Mouse (Mus musculus) brown adipose tissue, adult 24 weeks (tissue): Measurements from ENCODE around the gene Spout1. TPM values are rescaled to one million over a fixed set of nuclear protein-coding genes. Genes with fewer than 3 reads are reported as not detected.

Experiments used
- H3K27ac ChIP-seq: fragments of 200-500 bp; replicated peaks from 2 replicates; pipeline ENCODE4 v1.5.1; 2012; ENCODE audit warnings: low read depth, mild to moderate bottlenecking, low read length
- H3K4me1 ChIP-seq: fragments of 200-500 bp; 2 replicates; pipeline ENCODE4 v1.6.1; 2012; ENCODE audit warnings: low read length, mixed read lengths; ENCODE audit not compliant: control insufficient read depth, insufficient read depth, insufficient read length
- H3K4me3 ChIP-seq: fragments of 200-500 bp; 2 replicates; pipeline ENCODE4 v1.5.1; 2012; ENCODE audit warnings: low read depth, mild to moderate bottlenecking, low read length, moderate library complexity; ENCODE audit not compliant: insufficient read depth
- polyA plus RNA-seq: library from polyadenylated mRNA; stranded (reverse); fragments of >200 nt; gene quantifications from 2 replicates; pipeline ENCODE4 v1.2.4, GENCODE M21; 2012; ENCODE audit not compliant: missing spikeins, insufficient read depth, insufficient read length

Gene Spout1
- 11.0 and 12.7 TPM in 2 replicates for polyA plus RNA-seq

DNA sequence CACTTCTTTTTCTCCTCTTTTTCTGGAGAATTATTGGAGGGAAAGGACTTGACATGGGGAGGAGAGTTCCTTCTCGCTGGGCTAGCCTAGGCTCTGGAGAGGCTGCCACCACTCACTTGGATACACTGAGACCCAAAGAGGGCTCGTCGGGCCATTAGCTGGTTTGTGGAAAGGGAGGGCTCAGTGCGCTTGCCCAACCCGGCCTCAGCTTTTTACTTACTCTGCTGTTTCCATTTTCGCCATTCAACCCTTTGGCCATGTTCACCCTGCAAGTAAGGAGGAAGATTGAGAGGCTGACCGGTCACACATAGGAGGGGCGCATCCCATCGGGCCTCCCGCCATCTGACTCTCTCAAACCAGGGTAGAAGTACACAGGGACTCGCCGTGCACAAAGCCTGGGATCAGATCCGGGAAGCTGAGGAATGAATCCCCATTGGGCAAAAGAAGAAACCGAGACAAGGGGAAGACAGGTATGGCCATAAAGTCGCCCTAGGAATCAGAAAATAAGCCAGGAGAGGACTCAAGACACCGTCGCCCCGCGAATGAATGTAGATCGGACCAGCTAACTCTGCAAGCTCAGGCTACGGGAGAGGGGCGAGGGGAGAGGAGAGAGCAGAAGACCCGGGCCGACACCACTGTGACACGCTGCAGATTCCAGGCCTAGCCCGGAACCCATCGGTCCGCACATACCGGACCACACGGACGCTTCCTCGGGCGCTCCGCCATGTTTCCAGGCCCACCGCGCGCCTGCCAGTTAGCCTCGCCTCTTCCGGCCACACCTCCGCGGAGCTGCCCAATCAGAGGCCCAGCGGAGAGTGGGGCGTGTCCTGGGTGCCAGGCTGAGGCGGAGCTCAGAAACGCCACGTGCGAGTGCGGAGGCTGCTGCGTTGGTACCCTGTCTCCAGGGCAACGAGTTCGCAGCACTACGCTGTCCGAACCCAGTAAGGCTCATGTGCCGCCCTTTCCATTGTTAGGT, at the start of gene Spout1:
Gene Spout1 (minus strand): TSS at position 760 of the 976 bp plus-strand sequence.
- Histone ChIP-seq H3K4me1 (peaks cover 9% of the 10 kb centered on the region), H3K27ac (no peak within 1 kb of the TSS), H3K4me3 (peak within 1 kb of the TSS; percentile 86)

DNA sequence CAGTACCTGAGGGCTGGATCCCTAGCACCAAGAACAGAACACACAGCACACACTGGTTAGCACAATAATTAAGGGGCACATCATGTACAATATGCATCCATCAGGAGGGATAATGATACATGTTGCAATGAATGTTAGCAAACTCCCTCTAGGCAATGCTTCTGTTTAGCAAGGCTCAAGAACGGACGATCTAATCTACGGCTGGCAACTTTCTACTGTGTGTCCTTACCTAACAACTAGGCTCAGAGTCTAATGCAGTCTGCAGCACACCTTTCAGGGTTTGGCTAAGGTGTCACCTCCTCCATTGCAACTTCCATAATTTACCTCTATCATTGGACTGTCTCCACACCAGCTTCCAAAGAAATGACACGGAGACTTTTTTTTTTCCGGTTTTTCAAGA, 38.0 kb upstream of the Spout1 start:
- no peak overlapping the region for H3K4me3 ChIP-seq
- H3K27ac ChIP-seq: no peak overlapping the region
- no peaks in the 10 kb centered on the region; the same call in 1 of the 2 replicates for H3K4me1 ChIP-seq

DNA sequence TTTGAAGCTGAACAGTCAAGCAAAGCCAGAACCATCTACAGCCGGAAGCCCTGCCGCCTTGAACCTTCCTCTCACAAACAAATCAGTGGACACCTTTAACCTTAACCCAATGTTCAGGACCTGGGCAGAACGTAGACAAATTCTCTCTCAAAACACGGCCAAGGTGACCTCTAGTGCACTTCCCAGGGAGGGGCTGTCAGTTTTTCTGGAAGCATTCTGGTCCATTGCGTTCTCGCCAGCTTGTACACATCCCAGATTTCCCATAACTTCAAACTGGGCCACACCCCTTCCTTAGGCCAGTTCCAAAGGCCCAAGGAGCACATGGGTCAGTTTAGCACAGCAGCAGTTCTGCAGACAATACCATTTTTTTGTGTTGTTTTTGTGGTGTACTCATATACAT, 37.2 kb upstream of the Spout1 start:
- Histone ChIP-seq H3K4me1 (no peaks in the 10 kb centered on the region; the same call in 1 of the 2 replicates), H3K27ac (no peak overlapping the region), H3K4me3 (no peak overlapping the region)

DNA sequence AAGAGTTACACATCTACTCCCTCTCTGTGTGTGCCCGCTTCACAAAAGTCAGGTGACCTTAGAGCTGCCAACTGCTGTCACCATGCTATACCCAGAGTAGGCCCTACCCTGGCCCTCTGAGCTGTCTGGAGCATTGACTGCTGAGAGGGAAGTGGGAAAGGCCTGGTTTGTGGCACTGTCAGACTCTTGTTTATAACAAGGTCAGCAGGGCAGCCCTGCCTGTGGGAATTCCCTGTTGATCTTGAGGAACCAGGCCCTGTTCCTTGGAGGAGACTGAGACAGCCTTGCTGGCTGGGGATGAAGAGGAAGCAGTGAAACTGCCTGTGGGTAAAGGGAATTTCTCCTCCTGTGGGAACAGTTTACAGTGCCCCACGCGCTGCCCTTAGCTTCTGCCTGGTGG, 36.5 kb upstream of the Spout1 start:
- no peak overlapping the region for H3K4me3 ChIP-seq
- 0 out of 2 replicates have a peak overlapping the region, but pooled peaks have one; percentile 4 for H3K27ac ChIP-seq
- H3K4me1 ChIP-seq: no peaks in the 10 kb centered on the region; the same call in 1 of the 2 replicates

DNA sequence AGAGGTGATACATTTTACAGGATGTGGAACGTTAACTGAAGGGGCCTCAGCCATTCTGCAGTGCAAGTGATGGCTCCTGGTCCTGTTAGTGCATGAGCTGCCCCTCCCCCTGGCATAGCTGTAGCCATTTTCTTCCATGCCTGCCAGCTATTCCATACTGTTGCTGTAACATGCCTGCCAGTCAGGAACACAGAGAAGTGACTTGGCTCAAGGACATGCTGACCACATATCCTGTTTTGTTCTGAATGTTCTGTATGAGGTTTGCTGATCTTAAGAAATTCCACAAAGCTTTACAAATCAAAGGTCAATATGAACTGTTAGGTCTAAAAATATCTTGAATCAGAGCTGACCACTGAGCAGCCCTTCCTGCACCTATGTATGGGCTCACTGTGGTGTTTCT, 34.7 kb upstream of the Spout1 start:
- H3K4me3 ChIP-seq: no peak overlapping the region
- H3K4me1 ChIP-seq: no peaks in the 10 kb centered on the region; the same call in 1 of the 2 replicates
- no peak overlapping the region for H3K27ac ChIP-seq

DNA sequence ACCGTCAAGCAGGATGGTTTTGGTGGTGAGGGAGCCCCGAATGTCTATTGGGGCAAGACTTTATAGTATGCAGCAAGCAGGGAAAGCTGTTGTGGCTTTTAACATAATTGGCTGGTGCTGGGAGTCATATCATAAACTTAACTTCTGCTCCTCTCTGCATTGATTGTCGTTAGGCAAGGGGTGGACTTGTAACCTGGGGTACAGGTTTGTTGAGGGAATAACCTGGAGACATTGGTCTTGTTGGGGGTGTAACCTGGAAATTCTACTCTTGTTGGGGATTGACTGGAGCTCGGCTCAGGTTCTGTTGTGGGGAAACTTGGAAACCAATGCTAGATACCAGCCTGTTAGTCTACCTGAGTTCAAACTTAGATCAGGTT, 33.9 kb upstream of the Spout1 start:
- no peak overlapping the region for H3K27ac ChIP-seq
- H3K4me1 ChIP-seq: no peaks in the 10 kb centered on the region; the same call in 1 of the 2 replicates
- no peak overlapping the region for H3K4me3 ChIP-seq

DNA sequence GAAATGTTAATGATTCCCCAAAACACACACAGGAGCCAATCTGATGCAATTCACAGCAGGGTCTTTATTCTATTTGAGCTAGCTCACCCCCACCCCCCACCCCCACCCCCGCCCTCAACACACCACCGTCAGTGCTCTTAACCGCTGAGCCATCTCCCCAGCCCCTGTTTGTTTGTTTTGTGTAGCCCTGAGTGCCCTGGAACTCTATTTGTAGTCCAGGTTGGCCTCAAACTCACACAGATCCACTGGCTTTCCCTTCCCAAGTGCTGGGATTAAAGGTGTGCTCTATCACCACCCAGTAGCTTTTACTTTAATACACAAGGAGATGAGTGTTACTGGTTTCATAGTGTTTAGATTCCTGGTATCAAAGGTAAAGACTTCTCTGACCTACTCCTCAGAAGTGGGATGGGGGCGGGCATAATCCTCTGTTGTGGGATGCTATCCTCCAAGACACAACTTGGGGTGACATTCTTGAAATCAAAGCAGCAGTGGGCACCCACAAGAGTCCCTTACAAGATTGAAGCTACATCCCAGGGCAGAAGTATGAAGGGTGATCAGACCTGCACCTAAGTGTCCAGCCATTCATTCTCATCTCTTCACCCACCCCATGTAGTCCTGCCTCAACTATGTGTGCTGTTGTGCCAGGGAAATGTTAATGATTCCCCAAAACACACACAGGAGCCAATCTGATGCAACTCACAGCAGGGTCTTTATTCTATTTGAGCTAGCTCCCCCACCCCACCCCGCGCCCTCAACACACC, 33.3 kb upstream of the Spout1 start:
- Histone ChIP-seq H3K4me1 (no peaks in the 10 kb centered on the region; the same call in 1 of the 2 replicates), H3K27ac (no peak overlapping the region), H3K4me3 (no peak overlapping the region)

DNA sequence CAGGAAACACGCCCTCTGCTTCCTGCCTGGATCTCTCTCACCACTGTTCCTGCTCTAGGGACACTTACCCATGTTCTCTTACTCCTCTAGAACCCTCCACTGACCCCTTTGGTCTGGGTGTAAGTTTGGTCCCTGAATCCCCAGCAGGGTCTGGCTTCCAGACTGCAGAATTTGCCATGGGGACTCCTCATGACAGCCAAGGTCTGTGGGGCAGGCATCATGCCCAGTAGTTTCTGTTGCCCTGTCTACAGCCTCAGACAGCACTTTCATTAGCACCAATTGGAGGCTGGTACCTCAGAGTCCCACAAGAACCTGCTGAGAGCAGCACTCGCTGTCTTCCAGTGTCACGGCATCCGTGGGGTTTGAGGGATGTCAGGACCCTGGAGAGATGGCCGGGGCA, 29.6 kb upstream of the Spout1 start:
- H3K4me3 ChIP-seq: no peak overlapping the region
- H3K27ac ChIP-seq: no peak overlapping the region
- peaks cover 3% of the 10 kb centered on the region; the same call in 1 of the 2 replicates for H3K4me1 ChIP-seq

DNA sequence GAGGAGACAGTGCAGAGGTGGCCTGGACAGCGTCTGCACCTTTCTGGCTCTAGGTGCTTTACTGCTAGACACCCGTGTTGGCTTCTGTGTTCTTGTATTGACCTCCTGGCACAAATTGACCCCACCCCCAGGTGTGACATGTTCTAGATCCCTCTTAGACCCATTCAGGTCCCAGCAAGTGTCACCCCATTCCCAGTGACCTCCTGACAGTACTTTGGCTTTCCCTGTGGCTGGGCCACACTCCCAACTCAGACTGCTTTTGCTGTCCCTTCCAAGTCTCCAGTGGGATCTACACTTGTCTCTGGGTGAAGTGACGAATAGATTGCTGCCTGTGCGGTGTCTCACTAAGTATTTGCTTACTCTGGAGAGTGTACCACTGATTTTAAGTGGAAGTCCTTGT, 29.1 kb upstream of the Spout1 start:
- Histone ChIP-seq H3K27ac (no peak overlapping the region), H3K4me1 (peaks cover 3% of the 10 kb centered on the region; the same call in 1 of the 2 replicates), H3K4me3 (no peak overlapping the region)

DNA sequence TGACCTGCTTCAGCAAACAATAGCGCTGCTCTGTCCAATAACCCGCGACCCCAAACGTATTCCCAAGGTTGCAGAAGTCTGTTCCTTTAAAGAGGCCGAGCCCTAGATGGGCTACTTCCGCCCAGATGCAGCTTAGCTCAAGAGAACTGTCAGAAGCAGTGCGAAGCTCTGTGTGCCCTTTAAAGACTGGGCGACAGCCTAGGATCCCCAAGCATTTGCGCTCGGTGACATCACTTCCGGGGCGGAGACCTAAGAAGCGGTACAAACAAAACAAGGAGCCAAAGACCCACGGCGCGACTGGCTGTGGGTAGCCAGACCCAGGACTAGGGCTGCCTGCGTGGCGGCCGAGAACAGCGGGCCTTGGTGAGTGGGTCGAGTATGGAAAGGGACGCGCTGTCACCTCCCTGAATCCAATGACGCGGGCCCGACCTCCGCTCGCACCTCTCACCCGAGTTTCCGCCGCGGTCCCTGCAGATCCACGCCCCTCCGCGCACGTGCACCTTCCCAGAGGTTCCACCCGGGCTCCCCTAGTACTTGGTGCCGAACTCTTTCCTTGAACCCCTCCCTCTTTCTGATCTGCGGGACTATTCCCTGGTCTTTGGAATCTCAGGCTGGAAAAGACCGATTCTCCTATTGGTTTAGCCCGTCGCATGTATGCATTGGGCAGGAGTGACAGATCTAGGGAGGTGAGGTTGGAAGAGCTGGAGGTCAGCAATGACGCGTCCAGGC, 27.5 kb upstream of the Spout1 start, which contains the start of gene Kyat1:
Gene Kyat1 (minus strand): TSS at position 219 of the 729 bp plus-strand sequence.
- peaks cover 3% of the 10 kb centered on the region; the same call in 1 of the 2 replicates for H3K4me1 ChIP-seq
- H3K4me3 ChIP-seq: peak within 1 kb of the TSS; percentile 88
- H3K27ac ChIP-seq: peak within 1 kb of the TSS; percentile 74

DNA sequence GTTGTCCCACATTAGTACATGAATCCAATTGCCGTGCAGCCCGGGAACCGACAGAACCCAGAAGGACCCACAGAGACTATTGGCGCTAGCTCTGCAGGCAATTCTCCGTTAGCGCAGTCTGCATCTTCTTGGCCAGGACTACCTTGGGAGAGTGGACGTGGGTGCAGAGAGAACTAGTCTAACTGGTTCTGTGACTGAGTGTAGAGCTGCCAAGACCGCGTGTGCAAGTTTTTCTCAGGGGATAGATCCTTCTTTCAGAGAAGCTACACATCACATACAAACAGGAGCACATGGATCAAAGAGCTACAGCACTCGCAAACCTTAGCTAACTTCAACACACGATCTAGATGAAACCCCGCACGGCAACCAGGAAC, 27.0 kb upstream of the Spout1 start:
- H3K4me1 ChIP-seq: peaks cover 3% of the 10 kb centered on the region; the same call in 1 of the 2 replicates
- peak overlapping the region; percentile 73 for H3K27ac ChIP-seq
- H3K4me3 ChIP-seq: peak overlapping the region; percentile 88

DNA sequence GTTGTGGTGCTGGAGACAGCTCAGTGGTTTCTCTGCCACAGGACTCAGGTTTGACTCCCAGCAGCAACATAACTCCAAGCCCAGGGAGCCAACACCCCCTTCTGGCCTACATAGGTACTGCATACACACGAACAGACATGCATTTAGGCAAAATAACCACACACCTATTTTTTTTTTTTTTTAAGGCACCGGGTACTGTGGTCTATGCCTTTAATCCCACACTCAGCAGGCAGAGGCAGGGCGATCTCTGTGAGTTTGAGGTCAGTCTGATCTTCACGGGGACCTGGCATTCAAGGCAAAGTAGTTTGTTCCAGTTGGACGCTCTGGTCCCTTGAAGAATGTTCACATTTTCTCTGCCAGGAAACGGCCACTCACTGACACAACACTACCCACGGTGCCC, 25.2 kb upstream of the Spout1 start:
- Histone ChIP-seq H3K4me1 (peaks cover 7% of the 10 kb centered on the region), H3K4me3 (no peak overlapping the region), H3K27ac (no peak overlapping the region)

DNA sequence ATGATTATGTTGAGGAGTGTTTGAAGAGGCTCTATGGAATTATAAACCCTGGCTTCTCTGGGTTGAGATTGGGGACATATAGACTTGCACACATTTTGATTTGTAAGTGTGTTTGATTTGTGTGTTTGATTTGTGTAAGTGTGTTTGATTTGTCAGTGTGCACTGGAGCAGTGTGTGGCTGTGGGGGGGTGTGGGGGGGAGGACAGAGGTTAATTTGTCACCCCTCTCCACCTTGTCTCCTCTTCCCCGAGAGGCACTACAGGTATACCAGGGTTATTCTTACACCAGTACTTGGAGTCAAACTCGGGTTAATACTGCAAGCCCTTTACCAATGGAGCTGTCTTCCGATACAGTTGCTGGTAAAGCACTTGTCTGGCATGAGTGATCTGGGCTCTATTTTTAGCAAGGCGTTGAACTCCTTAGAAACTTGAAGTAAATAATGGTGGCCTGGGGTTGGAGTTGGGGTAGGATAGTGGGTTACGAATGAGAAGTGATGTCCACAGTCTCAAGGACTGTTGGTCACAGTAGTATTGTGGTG, 22.2 kb upstream of the Spout1 start:
- Histone ChIP-seq H3K4me3 (no peak overlapping the region), H3K27ac (no peak overlapping the region), H3K4me1 (peaks cover 7% of the 10 kb centered on the region)

DNA sequence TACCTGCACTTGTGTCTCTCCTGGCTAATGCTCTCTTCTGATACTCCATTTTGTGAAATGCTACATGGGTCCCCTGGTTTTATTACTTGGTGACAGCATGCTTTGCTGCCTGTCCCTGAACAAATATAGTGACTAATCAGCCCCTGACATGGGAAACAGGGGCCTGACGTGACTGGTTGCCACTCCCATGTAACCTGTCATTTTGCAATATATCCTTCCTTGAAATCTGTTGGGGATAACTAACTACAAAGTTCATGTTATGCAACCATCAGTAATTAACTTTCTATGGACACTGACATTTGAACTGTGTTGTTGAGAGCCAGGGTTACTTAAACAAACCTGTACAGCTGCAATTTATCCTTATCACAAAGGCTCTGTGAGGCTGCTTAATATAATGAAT, 21.7 kb upstream of the Spout1 start:
- Histone ChIP-seq H3K27ac (no peak overlapping the region), H3K4me3 (no peak overlapping the region)

More for the DNA sequence above, 21.7 kb upstream of the Spout1 start:
- H3K4me1 ChIP-seq: peaks cover 7% of the 10 kb centered on the region
